Mouse (Mus musculus) kidney, adult 2 months (tissue): ENCODE results near the gene Mettl5.

Experiments used
- CTCF ChIP-seq: fragments of 200-500 bp; conservative IDR thresholded peaks from 2 replicates; pipeline ENCODE4 v1.5.1; 2011; ENCODE audit warnings: low read depth, mild to moderate bottlenecking, control low read depth, low read length, moderate library complexity, mixed read lengths; ENCODE audit not compliant: insufficient read depth, insufficient read length
- POLR2A ChIP-seq: fragments of 200-500 bp; IDR thresholded peaks from one replicate; pipeline ENCODE4 v1.6.1; 2011; ENCODE audit warnings: low read depth, low read length, control low read depth

- TF ChIP-seq CTCF, result no peak
- TF ChIP-seq POLR2A, result no peak
These were observed 45.2 kb downstream of the Mettl5 start for GRCm38 (mm10) chr2:69840261-69840660.
